Mouse (Mus musculus): Measurements from ENCODE around the gene Vps35l. TPM values are rescaled to one million over a fixed set of nuclear protein-coding genes. Genes with fewer than 3 reads are reported as not detected.

Vps35l gene
- polyA plus RNA-seq, 1 experiment from 2014 or later: 62.6 TPM

DNA sequence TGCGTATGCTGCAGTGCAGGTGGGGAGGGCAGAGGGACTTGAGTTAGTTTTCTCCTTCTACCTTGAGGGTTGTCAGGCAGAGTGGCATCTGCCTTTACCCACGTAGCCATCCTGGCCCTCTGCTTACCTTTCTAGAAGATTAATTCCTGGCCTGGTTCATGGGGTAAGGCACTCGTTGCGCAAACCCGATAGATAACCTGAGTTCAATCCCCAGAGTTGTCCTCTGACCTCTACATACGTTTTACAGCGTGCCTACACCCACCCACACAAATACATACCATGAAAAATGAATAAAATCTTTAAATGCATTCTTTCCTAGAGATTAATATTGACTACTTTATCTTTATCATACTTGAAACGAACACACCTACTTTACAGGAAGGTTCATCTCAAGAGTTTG is 63.4 kb downstream of the Vps35l start:
- H3K27me3 ChIP-seq: no peaks in the 10 kb centered on the region
- H3K9ac ChIP-seq: no peak overlapping the region
- H3K9me3 ChIP-seq: no peaks in the 10 kb centered on the region
- H3K36me3 ChIP-seq: peaks cover 55% of the 10 kb centered on the region
- WGBS: 93% methylated on average over 8 of the region's 8 CpGs
- H3K27ac ChIP-seq: no peak overlapping the region
- no peaks in the 10 kb centered on the region for H3K4me1 ChIP-seq
- no peak overlapping the region for H3K4me2 ChIP-seq
- no peak overlapping the region for H3K4me3 ChIP-seq
- ATAC-seq (ENCODE audit: insufficient number of reproducible peaks, insufficient read depth, low FRiP score, low TSS enrichment, low read depth): no peak

DNA sequence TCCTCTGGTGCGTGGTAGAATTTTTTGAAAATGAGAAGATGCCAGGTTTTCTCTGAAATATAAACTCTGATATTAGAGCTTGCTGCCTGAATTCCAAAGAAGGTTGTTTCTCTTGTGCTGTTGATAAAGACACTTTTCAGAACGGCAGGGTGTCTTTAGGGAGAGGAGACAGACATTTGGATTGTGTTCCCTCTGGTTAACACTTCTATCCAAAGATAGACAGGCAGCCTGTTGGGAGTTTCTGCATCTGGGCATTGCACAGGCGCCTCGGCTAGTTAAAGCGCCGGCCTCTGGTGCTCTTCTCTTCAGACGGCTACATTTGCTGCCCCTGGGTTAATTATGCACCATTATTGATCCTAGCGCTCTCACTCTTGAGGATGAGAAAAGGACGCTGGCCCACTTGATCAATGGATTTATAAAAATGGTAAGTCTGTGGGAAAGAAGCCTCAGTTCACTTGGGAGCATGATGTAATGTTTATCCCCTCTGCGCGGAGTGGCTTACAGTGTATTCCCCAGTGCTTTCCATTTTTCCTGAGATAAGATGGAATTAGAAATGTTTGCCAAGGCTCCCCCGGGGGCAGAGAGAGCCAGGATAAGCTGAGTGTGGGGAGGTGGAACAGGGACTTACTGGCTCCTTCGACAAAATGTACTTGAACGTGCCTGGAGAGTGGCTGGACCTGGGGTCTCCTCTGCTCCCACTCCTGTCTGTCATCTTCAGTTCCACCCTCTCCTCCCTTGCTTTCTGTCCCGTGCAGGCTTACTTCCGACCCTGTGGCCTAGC is 66.8 kb downstream of the Vps35l start:
- Histone ChIP-seq H3K9me3 (no peaks in the 10 kb centered on the region), H3K27me3 (no peaks in the 10 kb centered on the region), H3K4me3 (no peak overlapping the region), H3K4me1 (no peaks in the 10 kb centered on the region), H3K9ac (no peak overlapping the region), H3K27ac (no peak overlapping the region), H3K36me3 (peaks cover 49% of the 10 kb centered on the region), H3K4me2 (no peak overlapping the region)
- ATAC-seq (ENCODE audit: insufficient number of reproducible peaks, insufficient read depth, low FRiP score, low TSS enrichment, low read depth): no peak
- 77% methylated on average over 16 of the region's 16 CpGs for WGBS

DNA sequence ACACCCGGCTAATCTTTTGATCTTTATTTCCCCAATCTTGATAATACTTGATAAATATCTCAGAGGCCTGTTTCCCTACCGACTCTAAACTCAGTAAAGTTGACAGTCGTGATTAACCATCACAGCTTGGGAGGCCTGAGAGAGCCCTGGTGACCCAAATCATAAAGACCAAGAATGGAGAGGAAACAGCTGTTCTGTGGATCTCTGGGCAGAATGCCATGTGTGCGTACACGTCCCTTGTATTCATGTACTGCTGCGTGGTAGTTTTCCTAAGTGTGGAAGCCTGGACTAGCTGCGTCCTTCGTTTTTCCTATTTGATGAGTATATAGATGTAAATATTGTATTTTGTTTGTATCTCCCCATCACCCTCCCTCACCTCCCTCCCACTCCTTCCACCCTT is 67.9 kb downstream of the Vps35l start:
- Histone ChIP-seq H3K9ac (no peak overlapping the region), H3K9me3 (no peaks in the 10 kb centered on the region), H3K4me3 (no peak overlapping the region), H3K4me2 (no peak overlapping the region), H3K27me3 (no peaks in the 10 kb centered on the region), H3K36me3 (peaks cover 39% of the 10 kb centered on the region), H3K27ac (no peak overlapping the region), H3K4me1 (no peaks in the 10 kb centered on the region)
- no peak for ATAC-seq (ENCODE audit: insufficient number of reproducible peaks, insufficient read depth, low FRiP score, low TSS enrichment, low read depth)
- WGBS: 76% methylated on average over 8 of the region's 8 CpGs

DNA sequence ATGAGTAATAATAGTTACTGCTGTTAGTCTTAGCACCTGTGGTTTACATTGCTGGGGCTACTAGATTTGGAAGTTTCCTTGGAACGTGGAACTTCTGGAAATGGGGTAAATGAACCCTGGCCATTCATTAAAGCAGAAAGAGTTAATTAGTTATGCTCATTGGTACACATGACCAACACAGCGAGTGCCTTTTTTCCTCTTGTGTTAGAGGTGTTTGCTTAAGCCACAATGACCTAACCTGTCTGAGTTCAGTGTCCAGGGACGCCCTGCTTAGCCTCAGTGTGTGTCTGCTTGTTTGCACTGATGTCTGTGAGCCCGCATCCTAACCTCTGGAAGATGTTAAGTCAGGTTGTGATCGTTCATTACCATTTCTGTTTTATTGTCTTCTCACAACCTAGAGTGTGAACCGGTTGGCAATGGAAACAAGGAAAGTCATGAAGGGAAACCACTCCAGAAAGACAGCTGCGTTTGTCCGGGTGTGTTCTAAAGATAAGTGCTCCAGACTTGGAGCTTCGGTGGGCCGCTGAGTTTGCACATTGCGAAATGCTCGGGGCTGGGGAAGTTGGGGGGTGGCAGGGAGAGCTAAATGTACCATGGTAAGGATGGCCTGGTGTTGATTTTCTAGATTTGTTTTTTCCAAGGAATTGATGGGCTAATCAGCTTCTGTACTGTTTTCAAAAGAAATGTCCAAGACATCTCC is 71.5 kb downstream of the Vps35l start:
- H3K27ac ChIP-seq: no peak overlapping the region

DNA sequence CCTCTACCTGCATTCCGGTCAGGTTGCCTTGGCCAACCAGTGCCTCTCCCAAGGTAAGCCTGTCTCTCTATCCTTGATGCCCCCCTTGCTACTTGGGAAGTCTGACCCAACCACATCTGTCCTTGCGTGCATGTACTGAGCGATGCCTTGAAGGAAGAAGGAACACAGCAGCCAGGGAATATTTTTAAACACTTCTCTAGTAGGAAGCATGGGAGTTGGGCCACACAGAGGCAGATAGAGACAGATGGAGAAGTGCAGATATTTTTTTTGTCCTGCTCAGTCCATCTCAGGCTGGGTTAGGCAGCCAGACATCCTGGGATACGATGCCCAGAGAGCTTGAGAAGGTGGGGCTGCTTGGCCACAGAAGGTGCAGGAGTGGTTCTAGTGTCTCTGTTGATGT is 73.6 kb downstream of the Vps35l start:
- Histone ChIP-seq H3K4me3 (no peak overlapping the region), H3K27me3 (no peaks in the 10 kb centered on the region), H3K4me2 (no peak overlapping the region), H3K9me3 (no peaks in the 10 kb centered on the region), H3K4me1 (no peaks in the 10 kb centered on the region), H3K36me3 (peaks cover 65% of the 10 kb centered on the region), H3K9ac (no peak overlapping the region), H3K27ac (no peak overlapping the region)
- no peak for ATAC-seq (ENCODE audit: insufficient number of reproducible peaks, insufficient read depth, low FRiP score, low TSS enrichment, low read depth)
- WGBS: 94% methylated on average over 4 of the region's 4 CpGs

More for the DNA sequence above, 71.5 kb downstream of the Vps35l start:
- Histone ChIP-seq H3K9me3 (no peaks in the 10 kb centered on the region), H3K4me3 (no peak overlapping the region), H3K9ac (no peak overlapping the region), H3K4me2 (no peak overlapping the region), H3K4me1 (no peaks in the 10 kb centered on the region), H3K36me3 (peaks cover 47% of the 10 kb centered on the region), H3K27me3 (no peaks in the 10 kb centered on the region)
- ATAC-seq (ENCODE audit: insufficient number of reproducible peaks, insufficient read depth, low FRiP score, low TSS enrichment, low read depth): no peak
- 83% methylated on average over 12 of the region's 12 CpGs for WGBS

DNA sequence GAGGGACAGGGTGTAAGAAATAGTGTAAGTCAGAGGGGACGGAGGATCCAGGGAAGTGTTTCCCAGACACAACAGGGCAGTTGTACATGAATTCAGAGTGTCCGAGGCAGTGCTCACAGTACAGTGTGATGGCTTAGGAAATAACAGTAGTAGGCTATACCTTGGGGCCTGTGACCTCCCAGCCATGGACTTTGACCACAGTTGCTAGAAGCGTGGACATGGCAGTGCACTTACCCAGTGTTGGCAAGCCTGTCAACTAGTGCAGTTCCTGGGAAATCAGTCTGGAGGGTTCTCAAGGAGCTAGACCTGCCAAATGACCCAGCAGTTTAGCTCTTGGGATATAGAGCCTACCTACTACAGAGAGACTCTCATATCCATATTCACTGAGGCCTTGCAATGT is 76.2 kb downstream of the Vps35l start:
- no peaks in the 10 kb centered on the region for H3K27me3 ChIP-seq
- WGBS: 94% methylated on average over 3 of the region's 3 CpGs
- H3K4me3 ChIP-seq: no peak overlapping the region
- no peak overlapping the region for H3K4me2 ChIP-seq
- H3K27ac ChIP-seq: no peak overlapping the region
- H3K9ac ChIP-seq: no peak overlapping the region
- H3K4me1 ChIP-seq: no peaks in the 10 kb centered on the region
- no peak for ATAC-seq (ENCODE audit: insufficient number of reproducible peaks, insufficient read depth, low FRiP score, low TSS enrichment, low read depth)
- no peaks in the 10 kb centered on the region for H3K9me3 ChIP-seq
- peaks cover 62% of the 10 kb centered on the region for H3K36me3 ChIP-seq

DNA sequence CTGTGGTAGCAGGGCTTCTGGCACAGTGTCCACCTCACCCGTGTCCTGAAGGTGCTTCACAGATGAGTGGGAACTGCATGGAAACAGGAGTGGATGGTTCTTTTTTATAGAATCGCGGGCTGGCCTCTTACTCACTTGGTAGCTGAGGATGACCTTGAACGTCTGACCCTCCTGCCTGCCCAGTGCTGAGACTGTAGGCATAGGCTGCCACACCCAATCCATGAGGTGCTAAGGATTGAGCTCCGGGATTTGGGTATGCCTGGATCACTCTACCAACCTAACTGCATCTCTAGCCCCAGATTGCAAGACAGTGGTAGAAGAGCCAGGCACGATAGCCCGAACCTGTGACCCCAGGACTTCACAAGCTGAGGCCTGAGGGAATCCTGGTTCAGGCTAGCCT is 77.7 kb downstream of the Vps35l start:
- Histone ChIP-seq H3K27ac (no peak overlapping the region), H3K9ac (no peak overlapping the region), H3K4me2 (no peak overlapping the region), H3K27me3 (no peaks in the 10 kb centered on the region), H3K4me3 (no peak overlapping the region), H3K9me3 (no peaks in the 10 kb centered on the region), H3K36me3 (peaks cover 62% of the 10 kb centered on the region), H3K4me1 (no peaks in the 10 kb centered on the region)
- no peak; the same call in 1 of the 2 replicates for ATAC-seq (ENCODE audit: insufficient number of reproducible peaks, insufficient read depth, low FRiP score, low TSS enrichment, low read depth)
- WGBS: 88% methylated on average over 7 of the region's 7 CpGs

DNA sequence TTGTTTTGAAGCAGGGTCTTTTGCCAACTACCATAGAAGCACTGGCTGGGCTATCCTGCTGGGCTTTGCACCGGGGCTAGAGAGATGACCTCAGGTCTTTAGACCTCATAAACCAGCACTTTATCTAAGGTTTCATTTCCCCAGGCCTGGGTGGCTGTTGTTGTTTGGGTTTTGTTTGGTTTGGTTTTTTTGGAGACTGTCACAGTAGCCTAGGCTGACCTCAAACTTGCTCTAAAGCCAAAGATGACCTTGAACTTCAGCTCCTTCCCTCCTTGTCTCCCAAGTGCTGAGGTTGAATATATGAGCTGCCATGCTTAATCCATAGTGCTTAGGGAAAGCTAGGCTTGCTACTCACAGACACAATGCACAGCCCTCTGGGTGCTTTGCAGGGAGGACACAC is 79.6 kb downstream of the Vps35l start:
- no peak for ATAC-seq (ENCODE audit: insufficient number of reproducible peaks, insufficient read depth, low FRiP score, low TSS enrichment, low read depth)
- peaks cover 9% of the 10 kb centered on the region for H3K4me1 ChIP-seq

DNA sequence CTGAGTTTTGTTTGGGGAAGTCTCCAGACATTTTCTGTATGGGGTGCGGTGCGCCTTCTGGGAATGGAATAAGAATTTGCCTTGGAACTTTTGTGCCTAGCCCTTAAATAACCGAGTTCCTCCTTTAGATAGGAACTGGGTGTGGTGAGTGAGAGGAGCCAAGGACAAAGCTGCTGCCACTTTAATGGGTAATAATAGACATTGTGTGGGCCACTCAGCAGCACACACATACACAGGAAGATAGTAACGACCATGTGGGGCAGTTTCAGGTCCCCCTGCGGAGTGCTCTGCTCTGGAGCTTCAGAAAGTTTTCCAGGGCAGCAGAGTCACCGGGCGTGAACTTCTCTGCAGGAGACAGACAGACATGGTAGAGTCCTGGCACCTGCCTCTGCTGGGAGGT is 81.3 kb downstream of the Vps35l start:
- Histone ChIP-seq H3K27ac (no peak overlapping the region), H3K9me3 (no peaks in the 10 kb centered on the region), H3K9ac (no peak overlapping the region), H3K36me3 (peaks cover 45% of the 10 kb centered on the region), H3K4me2 (no peak overlapping the region), H3K27me3 (no peaks in the 10 kb centered on the region), H3K4me1 (peaks cover 15% of the 10 kb centered on the region), H3K4me3 (no peak overlapping the region)
- ATAC-seq (ENCODE audit: insufficient number of reproducible peaks, insufficient read depth, low FRiP score, low TSS enrichment, low read depth): no peak
- WGBS: 82% methylated on average over 7 of the region's 7 CpGs

More for the DNA sequence above, 79.6 kb downstream of the Vps35l start:
- WGBS: 94% methylated on average over 1 of the region's 1 CpGs
- H3K27ac ChIP-seq: no peak overlapping the region
- no peak overlapping the region for H3K4me3 ChIP-seq
- no peak overlapping the region for H3K4me2 ChIP-seq
- H3K36me3 ChIP-seq: peaks cover 48% of the 10 kb centered on the region
- no peaks in the 10 kb centered on the region for H3K9me3 ChIP-seq
- no peaks in the 10 kb centered on the region for H3K27me3 ChIP-seq
- no peak overlapping the region for H3K9ac ChIP-seq

DNA sequence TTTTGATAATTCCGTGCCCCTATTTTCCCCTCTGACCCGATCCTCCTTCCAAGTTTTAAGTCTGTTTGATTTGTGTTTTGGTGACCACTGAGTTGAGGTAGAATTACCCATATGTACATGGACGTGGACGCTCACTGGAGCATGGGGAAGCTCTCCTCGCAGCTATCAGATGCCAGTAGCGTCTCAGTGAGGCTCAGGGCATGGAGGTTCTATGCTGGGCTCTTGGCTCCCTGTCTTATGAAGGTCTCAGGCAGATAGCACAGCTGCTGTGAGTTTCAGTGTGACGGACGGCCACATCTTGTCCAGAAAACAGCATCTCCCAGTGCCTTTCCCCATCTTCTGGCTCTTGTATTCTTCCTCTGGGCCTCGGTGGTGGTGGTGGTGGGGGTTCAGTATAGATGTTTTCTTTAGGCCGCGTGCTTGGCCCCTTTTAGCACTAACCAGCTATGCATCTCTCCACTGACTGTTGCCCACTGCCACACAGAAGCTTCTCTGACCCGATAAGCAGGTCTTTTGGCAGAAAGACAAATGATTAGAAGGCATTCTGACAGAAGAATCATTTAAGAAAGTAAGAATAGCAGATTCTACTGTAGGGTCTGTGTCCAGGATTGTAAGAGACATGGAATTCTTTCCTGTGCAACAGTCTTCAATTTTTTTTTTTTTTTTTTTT is 82.0 kb downstream of the Vps35l start:
- Histone ChIP-seq H3K4me2 (no peak overlapping the region), H3K27me3 (no peaks in the 10 kb centered on the region)
- 89% methylated on average over 12 of the region's 12 CpGs for WGBS

DNA sequence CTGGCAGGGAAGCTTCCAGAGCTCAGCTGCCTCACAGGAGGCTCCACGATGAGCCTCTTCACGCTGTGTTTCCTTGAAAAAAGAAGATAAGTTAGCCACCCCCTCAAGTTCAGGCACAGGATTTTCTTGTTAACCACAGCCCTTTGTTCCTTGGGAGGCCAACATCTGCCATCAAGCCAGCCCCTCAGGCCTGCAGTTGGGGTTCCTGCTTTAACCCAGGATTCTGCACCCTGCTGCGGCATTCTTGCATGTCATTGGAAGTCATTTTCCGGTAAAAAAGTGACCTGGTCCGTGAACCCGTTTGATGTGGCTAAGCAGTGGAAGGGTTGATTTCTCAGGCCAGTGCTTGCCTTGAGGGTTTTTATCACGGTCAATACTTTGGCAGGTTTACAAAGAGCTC is 84.4 kb downstream of the Vps35l start:
- WGBS: 28% methylated on average over 7 of the region's 7 CpGs
- Histone ChIP-seq H3K9me3 (no peaks in the 10 kb centered on the region), H3K4me1 (peaks cover 15% of the 10 kb centered on the region), H3K27ac (0 out of 2 replicates have a peak overlapping the region, but pooled peaks have one; percentile 28), H3K9ac (0 out of 2 replicates have a peak overlapping the region, but pooled peaks have one; percentile 6), H3K36me3 (peaks cover 37% of the 10 kb centered on the region), H3K4me2 (no peak overlapping the region), H3K27me3 (no peaks in the 10 kb centered on the region), H3K4me3 (no peak overlapping the region)
- ATAC-seq (ENCODE audit: insufficient number of reproducible peaks, insufficient read depth, low FRiP score, low TSS enrichment, low read depth): no peak

More for the DNA sequence above, 82.0 kb downstream of the Vps35l start:
- Histone ChIP-seq H3K9ac (no peak overlapping the region), H3K4me3 (no peak overlapping the region), H3K27ac (no peak overlapping the region), H3K36me3 (peaks cover 45% of the 10 kb centered on the region), H3K9me3 (no peaks in the 10 kb centered on the region), H3K4me1 (peaks cover 15% of the 10 kb centered on the region)
- no peak for ATAC-seq (ENCODE audit: insufficient number of reproducible peaks, insufficient read depth, low FRiP score, low TSS enrichment, low read depth)
